Mouse (Mus musculus): ENCODE measurements at regions not wholly inside any gene's neighbourhood (a gene's known extent, or its start where the extent isn't known, plus 50 kb on each side); places are given as distances from the start of the nearest gene placed in this dataset.

- Histone ChIP-seq H3K36me3 (ENCODE audit: insufficient read depth) (no peaks in the 10 kb centered on the region), H3K9ac (no peak overlapping the region), H3K27ac (ENCODE audit: low read depth) (no peak overlapping the region), H3K27me3 (ENCODE audit: insufficient read depth, low read length) (no peaks in the 10 kb centered on the region), H3K4me1 (ENCODE audit: insufficient read depth) (no peaks in the 10 kb centered on the region), H3K4me2 (no peak overlapping the region), H3K4me3 (ENCODE audit: low read depth, low read length) (no peak overlapping the region), H3K9me3 (ENCODE audit: low read depth, low read length) (no peaks in the 10 kb centered on the region)
- no peak for ATAC-seq (ENCODE audit: insufficient read depth)
- no peak for DNase-seq
- WGBS: 77% methylated on average over 1 of the region's 1 CpGs
- TF ChIP-seq CTCF (IDR thresholded peaks at IDR 0.05; ENCODE audit: low read depth): no peak
Observed at GRCm38 (mm10) chr6:9698193-9698592, 750.0 kb downstream of the Nxph1 start.
